Mouse (Mus musculus) heart, embryonic 16.5 days (tissue): ENCODE measurements around the gene Usp37. TPM values are rescaled to one million over a fixed set of nuclear protein-coding genes. Genes with fewer than 3 reads are reported as not detected.

ENCODE experiments used
- microRNA counts: library from miRNA; unstranded; fragments of <30 nt; microRNA quantifications from one replicate; lab custom pipeline; 2016
- microRNA-seq: library from miRNA; unstranded; fragments of <30 nt; microRNA quantifications from one replicate; pipeline ENCODE4, GENCODE M21; 2017
- polyA plus RNA-seq: library from polyadenylated mRNA; unstranded; fragments of >200 nt; fragmentation: Nextera tagmentation; extraction: Ambion mirVana; gene quantifications from 2 replicates; pipeline ENCODE4 v1.2.1, GENCODE M21; 2015

Usp37 gene
- polyA plus RNA-seq, 1 experiment from 2014 or later = 19.2 TPM

MicroRNAs encoded within 50 kb of the gene (microRNA counts, 519-probe panel; counts per million panel counts)
- 3,112 counts per million, percentile 82 among the panel's probes with 10 or more counts for microRNA mmu-miR-26b (lab: Ali Mortazavi, UCI)

Small RNAs within 50 kb of the gene (microRNA-seq; reads per million reads assigned to microRNA genes)
- gene Gm25035 (not detected), gene Mir26b (39,730 reads per million, percentile 98 among the genes with 10 or more reads in this experiment)

Other genes starting within 250 kb of the Usp37 start
- gene Tmbim1, start 238.7 kb downstream of the Usp37 start, polyA plus RNA-seq = 51.2 and 51.4 TPM in 2 replicates
- gene Catip, start 182.2 kb downstream of the Usp37 start, polyA plus RNA-seq = 0.62 and 1.1 TPM in 2 replicates
- gene Slc11a1, start 169.1 kb downstream of the Usp37 start, polyA plus RNA-seq = 3.4 and 4.3 TPM in 2 replicates
- 64.6 and 66.7 TPM in 2 replicates for gene Ctdsp1, start 152.8 kb downstream of the Usp37 start, polyA plus RNA-seq
- gene Vil1, start 134.9 kb downstream of the Usp37 start, polyA plus RNA-seq = 0.37 and 1.7 TPM in 2 replicates
- gene Cnot9, start 38.2 kb downstream of the Usp37 start, polyA plus RNA-seq = 28.3 and 32.1 TPM in 2 replicates
- 0.20 and 0.68 TPM in 2 replicates for gene Plcd4, start 1.4 kb downstream of the Usp37 start, polyA plus RNA-seq
- gene Zfp142, start 44.0 kb upstream of the Usp37 start, polyA plus RNA-seq = 5.0 TPM in 2 replicates
- gene Bcs1l, start 44.0 kb upstream of the Usp37 start, polyA plus RNA-seq = 22.6 and 25.2 TPM in 2 replicates
- gene Rnf25, start 57.1 kb upstream of the Usp37 start, polyA plus RNA-seq = 23.5 and 26.1 TPM in 2 replicates
- gene Stk36, start 57.2 kb upstream of the Usp37 start, polyA plus RNA-seq = 3.1 and 3.9 TPM in 2 replicates
- gene Ttll4, start 117.5 kb upstream of the Usp37 start, polyA plus RNA-seq = 7.1 and 10.3 TPM in 2 replicates
- 12.4 and 13.3 TPM in 2 replicates for gene Cyp27a1, start 169.3 kb upstream of the Usp37 start, polyA plus RNA-seq
- 4.6 and 5.7 TPM in 2 replicates for gene Prkag3, start 204.9 kb upstream of the Usp37 start, polyA plus RNA-seq
- 0.36 and 0.71 TPM in 2 replicates for gene Wnt6, start 227.6 kb upstream of the Usp37 start, polyA plus RNA-seq
- 0.20 and 0.24 TPM in 2 replicates for gene Wnt10a, start 247.2 kb upstream of the Usp37 start, polyA plus RNA-seq